Mouse (Mus musculus): ENCODE results near the gene Dync1li1. TPM values are rescaled to one million over a fixed set of nuclear protein-coding genes. Genes with fewer than 3 reads are reported as not detected.

Dync1li1 gene
- polyA plus RNA-seq, 1 experiment = 2.2 TPM

GRCm38 (mm10) chr9:114731011-114731755 lies 42.6 kb downstream of the Dync1li1 start, which contains the start of gene Cmtm6:
Cmtm6 (plus strand) TSS chr9:114731116.
- H3K36me3 ChIP-seq (ENCODE audit: control insufficient read depth) = peaks cover 6% of the 10 kb centered on the region
- H3K27me3 ChIP-seq (ENCODE audit: control insufficient read depth) = no peaks in the 10 kb centered on the region
- H3K4me3 ChIP-seq (replicated peaks) = peak within 1 kb of the TSS; percentile 95
- TF ChIP-seq TAL1 (IDR thresholded peaks at IDR 0.05; ENCODE audit: low read length) = no peak
- TF ChIP-seq GATA1 (IDR thresholded peaks at IDR 0.05; ENCODE audit: low read length) = no peak
- H3K9me3 ChIP-seq (ENCODE audit: control insufficient read depth, low read length) = no peaks in the 10 kb centered on the region
- H3K4me1 ChIP-seq (ENCODE audit: control insufficient read depth) = peaks cover 68% of the 10 kb centered on the region

GRCm38 (mm10) chr9:114731871-114732682 lies 43.5 kb downstream of the Dync1li1 start:
- H3K27me3 ChIP-seq (ENCODE audit: control insufficient read depth) = no peaks in the 10 kb centered on the region
- TF ChIP-seq TAL1 (IDR thresholded peaks at IDR 0.05; ENCODE audit: low read length) (no peak), GATA1 (IDR thresholded peaks at IDR 0.05; ENCODE audit: low read length) (no peak)
- no peaks in the 10 kb centered on the region for H3K9me3 ChIP-seq (ENCODE audit: control insufficient read depth, low read length)
- peaks cover 72% of the 10 kb centered on the region for H3K4me1 ChIP-seq (ENCODE audit: control insufficient read depth)
- H3K4me3 ChIP-seq (replicated peaks) = peak overlapping the region; percentile 95
- peaks cover 11% of the 10 kb centered on the region for H3K36me3 ChIP-seq (ENCODE audit: control insufficient read depth)

- Histone ChIP-seq H3K27me3 (ENCODE audit: control insufficient read depth) (no peaks in the 10 kb centered on the region), H3K9me3 (ENCODE audit: control insufficient read depth, low read length) (no peaks in the 10 kb centered on the region), H3K4me1 (ENCODE audit: control insufficient read depth) (peaks cover 63% of the 10 kb centered on the region), H3K36me3 (ENCODE audit: control insufficient read depth) (peaks cover 18% of the 10 kb centered on the region), H3K4me3 (replicated peaks) (peak overlapping the region; percentile 23)
- TF ChIP-seq GATA1 (IDR thresholded peaks at IDR 0.05; ENCODE audit: low read length) (no peak), TAL1 (IDR thresholded peaks at IDR 0.05; ENCODE audit: low read length) (no peak)
Observed at GRCm38 (mm10) chr9:114733238-114733637, 44.6 kb downstream of the Dync1li1 start.

GRCm38 (mm10) chr9:114736442-114736841 lies 47.9 kb downstream of the Dync1li1 start:
- Histone ChIP-seq H3K4me3 (replicated peaks) (no peak overlapping the region), H3K9me3 (ENCODE audit: control insufficient read depth, low read length) (no peaks in the 10 kb centered on the region), H3K4me1 (ENCODE audit: control insufficient read depth) (peaks cover 35% of the 10 kb centered on the region), H3K36me3 (ENCODE audit: control insufficient read depth) (peaks cover 34% of the 10 kb centered on the region), H3K27me3 (ENCODE audit: control insufficient read depth) (no peaks in the 10 kb centered on the region)
- no peak for TF ChIP-seq TAL1 (IDR thresholded peaks at IDR 0.05; ENCODE audit: low read length)
- no peak for TF ChIP-seq GATA1 (IDR thresholded peaks at IDR 0.05; ENCODE audit: low read length)

GRCm38 (mm10) chr9:114740336-114740735 lies 51.7 kb downstream of the Dync1li1 start:
- H3K9me3 ChIP-seq (ENCODE audit: control insufficient read depth, low read length) = no peaks in the 10 kb centered on the region
- H3K4me3 ChIP-seq (replicated peaks) = no peak overlapping the region
- H3K27me3 ChIP-seq (ENCODE audit: control insufficient read depth) = no peaks in the 10 kb centered on the region
- peaks cover 4% of the 10 kb centered on the region for H3K4me1 ChIP-seq (ENCODE audit: control insufficient read depth)
- peaks cover 46% of the 10 kb centered on the region for H3K36me3 ChIP-seq (ENCODE audit: control insufficient read depth)
- TF ChIP-seq GATA1 (IDR thresholded peaks at IDR 0.05; ENCODE audit: low read length) = no peak
- TF ChIP-seq TAL1 (IDR thresholded peaks at IDR 0.05; ENCODE audit: low read length) = no peak

GRCm38 (mm10) chr9:114742731-114743130 lies 54.1 kb downstream of the Dync1li1 start:
- H3K9me3 ChIP-seq (ENCODE audit: control insufficient read depth, low read length) = no peaks in the 10 kb centered on the region
- no peaks in the 10 kb centered on the region for H3K27me3 ChIP-seq (ENCODE audit: control insufficient read depth)
- TF ChIP-seq GATA1 (IDR thresholded peaks at IDR 0.05; ENCODE audit: low read length) = no peak
- no peak for TF ChIP-seq TAL1 (IDR thresholded peaks at IDR 0.05; ENCODE audit: low read length)
- no peak overlapping the region for H3K4me3 ChIP-seq (replicated peaks)
- no peaks in the 10 kb centered on the region for H3K4me1 ChIP-seq (ENCODE audit: control insufficient read depth)
- H3K36me3 ChIP-seq (ENCODE audit: control insufficient read depth) = peaks cover 56% of the 10 kb centered on the region

GRCm38 (mm10) chr9:114745163-114745562 lies 56.6 kb downstream of the Dync1li1 start:
- H3K36me3 ChIP-seq (ENCODE audit: control insufficient read depth) = peaks cover 59% of the 10 kb centered on the region
- H3K27me3 ChIP-seq (ENCODE audit: control insufficient read depth) = no peaks in the 10 kb centered on the region
- H3K9me3 ChIP-seq (ENCODE audit: control insufficient read depth, low read length) = no peaks in the 10 kb centered on the region
- H3K4me3 ChIP-seq (replicated peaks) = no peak overlapping the region
- no peaks in the 10 kb centered on the region for H3K4me1 ChIP-seq (ENCODE audit: control insufficient read depth)
- TF ChIP-seq TAL1 (IDR thresholded peaks at IDR 0.05; ENCODE audit: low read length) (no peak), GATA1 (IDR thresholded peaks at IDR 0.05; ENCODE audit: low read length) (no peak)

GRCm38 (mm10) chr9:114745654-114746053 lies 57.1 kb downstream of the Dync1li1 start:
- Histone ChIP-seq H3K9me3 (ENCODE audit: control insufficient read depth, low read length) (no peaks in the 10 kb centered on the region), H3K36me3 (ENCODE audit: control insufficient read depth) (peaks cover 58% of the 10 kb centered on the region), H3K4me3 (replicated peaks) (no peak overlapping the region), H3K27me3 (ENCODE audit: control insufficient read depth) (no peaks in the 10 kb centered on the region), H3K4me1 (ENCODE audit: control insufficient read depth) (no peaks in the 10 kb centered on the region)
- no peak for TF ChIP-seq GATA1 (IDR thresholded peaks at IDR 0.05; ENCODE audit: low read length)
- no peak for TF ChIP-seq TAL1 (IDR thresholded peaks at IDR 0.05; ENCODE audit: low read length)

- H3K27me3 ChIP-seq (ENCODE audit: control insufficient read depth) = no peaks in the 10 kb centered on the region
- H3K4me3 ChIP-seq (replicated peaks) = no peak overlapping the region
- TF ChIP-seq TAL1 (IDR thresholded peaks at IDR 0.05; ENCODE audit: low read length) = no peak
- TF ChIP-seq GATA1 (IDR thresholded peaks at IDR 0.05; ENCODE audit: low read length) = no peak
- H3K36me3 ChIP-seq (ENCODE audit: control insufficient read depth) = peaks cover 55% of the 10 kb centered on the region
- no peaks in the 10 kb centered on the region for H3K4me1 ChIP-seq (ENCODE audit: control insufficient read depth)
- H3K9me3 ChIP-seq (ENCODE audit: control insufficient read depth, low read length) = no peaks in the 10 kb centered on the region
Observed at GRCm38 (mm10) chr9:114747012-114747411, 58.4 kb downstream of the Dync1li1 start.

All from erythroblast, embryonic 14.5 days (primary cell).